Mouse (Mus musculus) brown adipose tissue, adult 24 weeks (tissue): ENCODE measurements around the gene Glt28d2. TPM values are rescaled to one million over a fixed set of nuclear protein-coding genes. Genes with fewer than 3 reads are reported as not detected.

Source experiments
- H3K27ac ChIP-seq: fragments of 200-500 bp; replicated peaks from 2 replicates; pipeline ENCODE4 v1.5.1; 2012; ENCODE audit warnings: low read depth, mild to moderate bottlenecking, low read length
- H3K4me1 ChIP-seq: fragments of 200-500 bp; 2 replicates; pipeline ENCODE4 v1.6.1; 2012; ENCODE audit warnings: low read length, mixed read lengths; ENCODE audit not compliant: control insufficient read depth, insufficient read depth, insufficient read length
- H3K4me3 ChIP-seq: fragments of 200-500 bp; 2 replicates; pipeline ENCODE4 v1.5.1; 2012; ENCODE audit warnings: low read depth, mild to moderate bottlenecking, low read length, moderate library complexity; ENCODE audit not compliant: insufficient read depth
- polyA plus RNA-seq: library from polyadenylated mRNA; stranded (reverse); fragments of >200 nt; gene quantifications from 2 replicates; pipeline ENCODE4 v1.2.4, GENCODE M21; 2012; ENCODE audit not compliant: missing spikeins, insufficient read depth, insufficient read length

The Glt28d2 gene
- polyA plus RNA-seq, 1 experiment = 0.67 TPM

DNA sequence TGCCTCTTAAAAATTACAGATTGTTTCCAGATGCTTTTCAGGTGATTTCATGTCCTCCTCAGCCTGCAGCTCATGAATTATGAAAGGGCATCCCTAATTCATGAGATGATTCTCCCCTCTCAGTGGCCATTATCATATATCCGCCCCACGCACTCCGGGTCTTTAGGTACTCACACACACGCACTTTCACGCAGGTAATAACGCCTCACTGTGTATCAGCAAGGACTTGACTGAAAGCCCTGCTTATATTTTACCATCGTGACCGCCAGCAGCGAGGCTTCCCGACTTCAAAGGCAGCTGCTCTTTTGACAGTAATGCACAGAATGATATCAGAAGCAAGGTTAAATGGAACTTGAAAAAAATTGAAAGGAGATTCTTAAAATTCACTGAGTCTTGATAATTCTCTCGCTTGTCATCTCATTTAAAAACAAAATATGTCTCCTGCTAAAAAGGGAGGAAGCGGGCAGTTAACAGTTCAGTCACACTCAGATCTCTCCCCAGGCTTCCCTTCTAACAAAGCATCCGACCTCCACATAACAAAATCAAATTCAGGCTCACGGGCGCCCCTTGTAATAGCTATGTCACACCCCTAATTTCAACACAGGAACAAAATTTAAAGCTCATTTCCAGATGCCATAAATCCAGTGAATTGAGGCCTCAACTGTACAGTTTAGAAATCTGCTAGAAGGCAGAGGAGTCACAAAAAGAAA, 66.3 kb downstream of the Glt28d2 start:
- Histone ChIP-seq H3K27ac (no peak overlapping the region), H3K4me1 (no peaks in the 10 kb centered on the region), H3K4me3 (no peak overlapping the region)

Other genes starting within 250 kb of the Glt28d2 start
- gene Fam160a1, start 70.2 kb downstream of the Glt28d2 start, polyA plus RNA-seq = 2.5 and 2.9 TPM in 2 replicates
- not detected in 2 replicates for gene Gm37240, start within 50 bp of the Glt28d2 start, polyA plus RNA-seq
- gene Sh3d19, start 83.6 kb upstream of the Glt28d2 start, polyA plus RNA-seq = 8.2 and 12.5 TPM in 2 replicates
- gene Prss48, start 115.0 kb upstream of the Glt28d2 start, polyA plus RNA-seq = not detected in 2 replicates